In genomic region chr4:56864417-56865001, GRCm38 (mm10) we compare ENCODE assay signal across 8 mouse cellular contexts. TPM values are rescaled to one million over a fixed set of nuclear protein-coding genes. Genes with fewer than 3 reads are reported as not detected.
DNase-seq lines count a peak whose midpoint lies in the region; ATAC-seq and TF ChIP-seq lines count a peak whose summit lies in the region.

No protein-coding gene starts in this region.

- TF ChIP-seq POLR2A in bone marrow macrophage, adult 2 months (IDR thresholded peaks at IDR 0.05; ENCODE audit: borderline replicate concordance, low read depth, low read length) = no peak
- no peak for TF ChIP-seq POLR2A in limb, embryonic 14.5 days (IDR thresholded peaks at IDR 0.05; ENCODE audit: borderline replicate concordance, extremely low read depth, insufficient read depth, insufficient read length)

- H3K27ac ChIP-seq in bone marrow macrophage, adult 2 months (ENCODE audit: insufficient read depth, low read depth, low read length) = no peak overlapping the region
- peak overlapping the region; percentile 69 for H3K27ac ChIP-seq in forebrain, postnatal 0 days (ENCODE audit: low read depth, low read length)
- peak overlapping the region; percentile 79 for H3K27ac ChIP-seq in intestine, embryonic 16.5 days (ENCODE audit: low read length)
- H3K27ac ChIP-seq in limb, embryonic 14.5 days (replicated peaks; ENCODE audit: low read depth, low read length) = peak overlapping the region; percentile 77
- peak overlapping the region; percentile 83 for H3K27ac ChIP-seq in midbrain, embryonic 13.5 days

- peak; percentile 68 for ATAC-seq in forebrain, postnatal 0 days
- peak; percentile 62; the same call in 1 of the 2 replicates for ATAC-seq in intestine, embryonic 16.5 days
- ATAC-seq in limb, embryonic 14.5 days (ENCODE audit: low FRiP score, low read depth) = peak; percentile 65
- peak; percentile 85 for ATAC-seq in midbrain, embryonic 13.5 days

- H3K9me3 ChIP-seq in forebrain, postnatal 0 days (ENCODE audit: low read length) = no peaks in the 10 kb centered on the region
- H3K9me3 ChIP-seq in intestine, embryonic 16.5 days (ENCODE audit: control insufficient read depth, low read length) = no peaks in the 10 kb centered on the region
- no peaks in the 10 kb centered on the region for H3K9me3 ChIP-seq in limb, embryonic 14.5 days (ENCODE audit: control insufficient read depth, low read length)
- no peaks in the 10 kb centered on the region for H3K9me3 ChIP-seq in midbrain, embryonic 13.5 days

- H3K27me3 ChIP-seq in forebrain, postnatal 0 days (ENCODE audit: insufficient read depth, low read length) = no peaks in the 10 kb centered on the region
- no peaks in the 10 kb centered on the region for H3K27me3 ChIP-seq in intestine, embryonic 16.5 days (replicated peaks; ENCODE audit: control insufficient read depth, insufficient read depth, low read length)
- no peaks in the 10 kb centered on the region for H3K27me3 ChIP-seq in limb, embryonic 14.5 days (ENCODE audit: control insufficient read depth, insufficient read depth, low read length)
- H3K27me3 ChIP-seq in midbrain, embryonic 13.5 days = no peaks in the 10 kb centered on the region

- peak overlapping the region; percentile 92 for H3K4me2 ChIP-seq in forebrain, postnatal 0 days (ENCODE audit: low read depth)
- peak overlapping the region; percentile 86 for H3K4me2 ChIP-seq in intestine, embryonic 16.5 days (ENCODE audit: low read depth, low read length)
- peak overlapping the region; percentile 80 for H3K4me2 ChIP-seq in limb, embryonic 14.5 days (replicated peaks; ENCODE audit: low read depth, low read length, severe bottlenecking)
- H3K4me2 ChIP-seq in midbrain, embryonic 13.5 days (replicated peaks) = peak overlapping the region; percentile 82

- H3K4me3 ChIP-seq in bone marrow macrophage, adult 2 months (ENCODE audit: insufficient read depth, low read length) = peak overlapping the region; percentile 77
- peak overlapping the region; percentile 73 for H3K4me3 ChIP-seq in forebrain, postnatal 0 days (ENCODE audit: low read depth, low read length)
- peak overlapping the region; percentile 85 for H3K4me3 ChIP-seq in intestine, embryonic 16.5 days (ENCODE audit: low read length)
- H3K4me3 ChIP-seq in limb, embryonic 14.5 days (replicated peaks; ENCODE audit: low read length) = peak overlapping the region; percentile 78
- peak overlapping the region; percentile 90 for H3K4me3 ChIP-seq in midbrain, embryonic 13.5 days (replicated peaks)

- DNase-seq in ovary, postnatal 14 days (ENCODE audit: low spot score) = peak; percentile 30
- no peak for DNase-seq in ovary, postnatal 10 days (ENCODE audit: low spot score)
- peak; percentile 70 for DNase-seq in forebrain, postnatal 0 days
- no peak for DNase-seq in limb, embryonic 14.5 days (ENCODE audit: low spot score)
- DNase-seq in T-cell, adult 2 months (ENCODE audit: low spot score) = no peak

- H3K4me1 ChIP-seq in bone marrow macrophage, adult 2 months (ENCODE audit: control insufficient read depth, insufficient read depth, low read length) = peaks cover 2% of the 10 kb centered on the region; the same call in 1 of the 2 replicates
- peaks cover 10% of the 10 kb centered on the region for H3K4me1 ChIP-seq in forebrain, postnatal 0 days (ENCODE audit: insufficient read depth)
- H3K4me1 ChIP-seq in intestine, embryonic 16.5 days (ENCODE audit: control insufficient read depth, insufficient read depth, low read length) = peaks cover 6% of the 10 kb centered on the region
- peaks cover 9% of the 10 kb centered on the region; the same call in 1 of the 2 replicates for H3K4me1 ChIP-seq in limb, embryonic 14.5 days (ENCODE audit: control insufficient read depth, insufficient read depth, low read length)
- H3K4me1 ChIP-seq in midbrain, embryonic 13.5 days (replicated peaks) = peaks cover 15% of the 10 kb centered on the region

- peak overlapping the region; percentile 85 for H3K9ac ChIP-seq in forebrain, postnatal 0 days
- H3K9ac ChIP-seq in intestine, embryonic 16.5 days (ENCODE audit: low read depth, low read length) = peak overlapping the region; percentile 83
- peak overlapping the region; percentile 82 for H3K9ac ChIP-seq in limb, embryonic 14.5 days (ENCODE audit: low read depth, low read length, severe bottlenecking)
- peak overlapping the region; percentile 90 for H3K9ac ChIP-seq in midbrain, embryonic 13.5 days (replicated peaks)

- TF ChIP-seq CTCF in bone marrow macrophage, adult 2 months (IDR thresholded peaks at IDR 0.05; ENCODE audit: low read depth, low read length) = no peak
- TF ChIP-seq CTCF in forebrain, postnatal 0 days (IDR thresholded peaks at IDR 0.05; ENCODE audit: low read depth) = peak; percentile 48

- WGBS in forebrain, postnatal 0 days = 2% methylated on average over 48 of the region's 49 CpGs
- WGBS in intestine, embryonic 16.5 days = under 1% methylated on average over 48 of the region's 49 CpGs
- under 1% methylated on average over 36 of the region's 49 CpGs for WGBS in limb, embryonic 14.5 days
- WGBS in midbrain, embryonic 13.5 days = under 1% methylated on average over 43 of the region's 49 CpGs

- no peaks in the 10 kb centered on the region for H3K36me3 ChIP-seq in forebrain, postnatal 0 days (ENCODE audit: insufficient read depth)
- H3K36me3 ChIP-seq in intestine, embryonic 16.5 days (ENCODE audit: control insufficient read depth, insufficient read depth, low read length) = no peaks in the 10 kb centered on the region
- H3K36me3 ChIP-seq in limb, embryonic 14.5 days (ENCODE audit: control insufficient read depth, insufficient read depth, low read length) = no peaks in the 10 kb centered on the region
- no peaks in the 10 kb centered on the region for H3K36me3 ChIP-seq in midbrain, embryonic 13.5 days

RNA-seq across cellular contexts. Expression of gene Ctnnal1, which starts 0.5 kb away (rescaled TPM):
- 1.3 and 1.4 TPM in 2 replicates for polyA plus RNA-seq in bone marrow macrophage, adult 2 months (2012; ENCODE audit: insufficient read depth, insufficient read length, missing spikeins)
- 9.2 and 14.5 TPM in 2 replicates for total RNA-seq in forebrain, postnatal 0 days (2014; rRNA removed)
- 5.3 and 8.5 TPM in 2 replicates for polyA plus RNA-seq in forebrain, postnatal 0 days (2015; fragmentation: Nextera tagmentation; extraction: Ambion mirVana)
- polyA plus RNA-seq in intestine, embryonic 16.5 days (2015; fragmentation: Nextera tagmentation; extraction: Ambion mirVana) = 17.7 and 19.3 TPM in 2 replicates
- 21.0 and 25.8 TPM in 2 replicates for polyA plus RNA-seq in limb, embryonic 14.5 days (2012; rRNA removed)
- polyA plus RNA-seq in limb, embryonic 14.5 days (2014; fragmentation: Nextera tagmentation; extraction: Ambion mirVana) = 28.4 and 29.5 TPM in 2 replicates
- 17.1 and 18.6 TPM in 2 replicates for polyA plus RNA-seq in midbrain, embryonic 13.5 days (2015; fragmentation: Nextera tagmentation; extraction: Ambion mirVana)

Comparison
In these comparisons a context has a peak if more than half of its experiments do, and no peak if none do; other contexts are left out.
1. DNase-seq: peak in ovary, postnatal 14 days (single experiment) and forebrain, postnatal 0 days (single experiment); none in ovary, postnatal 10 days (single experiment), limb, embryonic 14.5 days (single experiment) and T-cell, adult 2 months (single experiment).
2. Peak in every context shown above with its lines, with median percentiles within 50 percentile points of each other: H3K4me3 ChIP-seq, ATAC-seq, H3K4me2 ChIP-seq and H3K9ac ChIP-seq.